Mouse (Mus musculus) limb, embryonic 11.5 days (tissue): Measurements from ENCODE around the gene Maml1. TPM values are rescaled to one million over a fixed set of nuclear protein-coding genes. Genes with fewer than 3 reads are reported as not detected.
A peak's percentile ranks its signal among the peaks of the same experiment; 100 is the strongest.

Experiments used
- ATAC-seq: fragments of 200-750 bp; cut with Nextera tagmentation; 2 replicates; pipeline ENCODE4 v1.8.0; 2017; ENCODE audit warnings: low read depth; ENCODE audit not compliant: insufficient number of reproducible peaks, low FRiP score, low TSS enrichment
- DNase-seq: peaks from one replicate; pipeline ENCODE4 v3.0.0-alpha.2; 2015; ENCODE audit warnings: low spot score
- H3K27ac ChIP-seq: fragments of 300-500 bp; sonication (generic); replicated peaks from 2 replicates; pipeline ENCODE4 v1.5.1; 2014; ENCODE audit warnings: low read depth, mild to moderate bottlenecking, low read length
- H3K27me3 ChIP-seq: fragments of 300-500 bp; sonication (generic); 2 replicates; pipeline ENCODE4 v1.6.1; 2014; ENCODE audit warnings: mild to moderate bottlenecking, low read length, mixed read lengths; ENCODE audit not compliant: control insufficient read depth, insufficient read depth
- H3K36me3 ChIP-seq: fragments of 300-500 bp; sonication (generic); 2 replicates; pipeline ENCODE4 v1.6.1; 2014; ENCODE audit warnings: mild to moderate bottlenecking, low read length, moderate library complexity, mixed read lengths; ENCODE audit not compliant: control insufficient read depth, insufficient read depth
- H3K4me1 ChIP-seq: fragments of 300-500 bp; sonication (generic); 2 replicates; pipeline ENCODE4 v1.6.1; 2014; ENCODE audit warnings: low read length, mixed read lengths; ENCODE audit not compliant: control insufficient read depth, insufficient read depth
- H3K4me2 ChIP-seq: fragments of 300-500 bp; sonication (generic); 2 replicates; pipeline ENCODE4 v1.6.1; 2014; ENCODE audit warnings: low read depth, mild to moderate bottlenecking, moderate library complexity; ENCODE audit not compliant: severe bottlenecking
- H3K4me3 ChIP-seq: fragments of 300-500 bp; sonication (generic); 2 replicates; pipeline ENCODE4 v1.5.1; 2014; ENCODE audit warnings: low read depth, low read length
- H3K9ac ChIP-seq: fragments of 300-500 bp; sonication (generic); 2 replicates; pipeline ENCODE4 v1.6.1; 2014; ENCODE audit warnings: mild to moderate bottlenecking, low read length
- H3K9me3 ChIP-seq: fragments of 300-500 bp; sonication (generic); 2 replicates; pipeline ENCODE4 v1.6.1; 2016; ENCODE audit warnings: low read length; ENCODE audit not compliant: control insufficient read depth
- WGBS: fragments of 180-500 bp; shearing (Covaris S2); extraction: QIAGEN DNeasy Blood & Tissue Kit; methylation state at CpG from one replicate; pipeline ENCODE4 v1.1.7; 2014; 5-methylcytosine and 5-hydroxymethylcytosine counted together
- polyA plus RNA-seq: library from polyadenylated mRNA; unstranded; fragments of >200 nt; fragmentation: Nextera tagmentation; extraction: Ambion mirVana; gene quantifications from 2 replicates; pipeline ENCODE4 v1.2.1, GENCODE M21; 2014

The Maml1 gene
- polyA plus RNA-seq, 1 experiment from 2014 or later = 14.4 TPM

DNA sequence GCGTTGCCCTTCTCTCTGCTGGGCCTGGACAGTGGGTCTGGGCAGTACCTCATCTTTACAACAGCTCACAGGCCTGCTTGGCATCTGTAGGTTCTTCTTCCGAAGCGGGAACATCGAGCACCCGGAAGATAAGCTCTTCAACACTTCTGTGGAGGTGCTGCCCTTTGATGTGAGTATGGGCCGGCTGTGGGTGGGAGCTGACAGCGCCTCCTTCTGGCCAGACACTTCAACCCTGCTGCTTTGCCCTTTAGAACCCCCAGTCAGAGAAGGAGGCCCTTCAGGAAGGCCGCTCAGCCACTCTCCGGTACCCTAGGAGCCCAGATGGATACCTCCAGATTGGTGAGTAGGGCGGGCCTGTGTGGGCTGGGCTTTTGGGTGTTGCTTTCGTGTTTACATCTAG lies 58.1 kb downstream of the Maml1 start:
- DNase-seq = no peak
- Histone ChIP-seq H3K4me1 (peaks cover 22% of the 10 kb centered on the region), H3K27me3 (peaks cover 21% of the 10 kb centered on the region)

DNA sequence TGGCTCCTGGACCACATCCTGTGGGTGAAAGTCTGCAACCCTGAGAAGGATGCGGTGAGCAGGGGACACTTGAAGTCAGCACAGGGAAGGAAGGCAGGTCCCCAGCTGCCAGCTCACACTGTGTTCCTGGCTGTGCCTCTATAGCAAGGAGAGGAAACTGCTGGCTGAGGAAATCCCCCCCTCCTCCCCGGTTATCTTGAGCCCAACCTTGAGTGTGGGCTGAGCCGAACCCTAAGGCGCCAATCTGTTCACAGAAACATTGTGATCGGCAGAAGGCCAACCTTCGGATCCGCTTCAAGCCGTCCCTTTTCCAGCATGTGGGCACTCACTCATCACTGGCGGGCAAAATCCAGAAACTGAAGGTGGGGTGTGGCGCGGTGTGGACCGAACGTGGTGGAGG lies 59.1 kb downstream of the Maml1 start:
- no peak overlapping the region for H3K4me3 ChIP-seq
- no peak for DNase-seq
- H3K27ac ChIP-seq = no peak overlapping the region
- no peak overlapping the region for H3K9ac ChIP-seq
- peaks cover 13% of the 10 kb centered on the region for H3K27me3 ChIP-seq
- WGBS = 90% methylated on average over 13 of the region's 13 CpGs
- H3K4me1 ChIP-seq = peaks cover 30% of the 10 kb centered on the region
- no peaks in the 10 kb centered on the region for H3K9me3 ChIP-seq
- H3K36me3 ChIP-seq = peaks cover 15% of the 10 kb centered on the region; the same call in 1 of the 2 replicates
- ATAC-seq = no peak
- no peak overlapping the region for H3K4me2 ChIP-seq

More for the DNA sequence above, 58.1 kb downstream of the Maml1 start:
- no peak overlapping the region for H3K9ac ChIP-seq
- no peak overlapping the region for H3K4me2 ChIP-seq
- no peak overlapping the region for H3K4me3 ChIP-seq
- no peak overlapping the region for H3K27ac ChIP-seq
- H3K36me3 ChIP-seq = peaks cover 15% of the 10 kb centered on the region; the same call in 1 of the 2 replicates
- no peak for ATAC-seq
- 85% methylated on average over 11 of the region's 11 CpGs for WGBS
- H3K9me3 ChIP-seq = no peaks in the 10 kb centered on the region

DNA sequence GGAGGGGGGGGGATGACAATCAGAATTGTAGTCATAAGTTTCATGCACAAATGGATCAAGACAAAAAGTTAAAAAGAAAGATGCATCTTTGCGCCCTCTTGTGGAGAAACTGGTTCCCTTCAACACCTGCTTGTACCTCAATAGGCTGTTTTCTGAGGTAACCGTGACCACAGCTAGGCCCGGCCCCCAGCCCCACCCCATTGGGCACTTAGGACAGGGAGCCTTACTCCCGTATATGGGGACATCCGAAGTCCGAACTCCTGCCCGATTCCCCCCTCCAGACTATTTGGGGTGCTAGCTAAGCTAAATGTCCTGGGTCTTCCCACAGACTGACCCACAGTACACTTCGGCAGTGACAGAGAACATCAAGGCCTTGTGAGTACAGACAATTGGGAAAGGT lies 60.7 kb downstream of the Maml1 start:
- peaks cover 37% of the 10 kb centered on the region for H3K4me1 ChIP-seq
- H3K36me3 ChIP-seq = peaks cover 15% of the 10 kb centered on the region; the same call in 1 of the 2 replicates
- H3K27me3 ChIP-seq = no peaks in the 10 kb centered on the region
- no peaks in the 10 kb centered on the region for H3K9me3 ChIP-seq
- DNase-seq = peak; percentile 74
- no peak overlapping the region for H3K4me3 ChIP-seq
- 19% methylated on average over 8 of the region's 8 CpGs for WGBS
- H3K4me2 ChIP-seq = 0 out of 2 replicates have a peak overlapping the region, but pooled peaks have one; percentile 5
- no peak overlapping the region for H3K27ac ChIP-seq
- 0 out of 2 replicates have a peak, but pooled peaks have one; percentile 37 for ATAC-seq
- H3K9ac ChIP-seq = no peak overlapping the region

DNA sequence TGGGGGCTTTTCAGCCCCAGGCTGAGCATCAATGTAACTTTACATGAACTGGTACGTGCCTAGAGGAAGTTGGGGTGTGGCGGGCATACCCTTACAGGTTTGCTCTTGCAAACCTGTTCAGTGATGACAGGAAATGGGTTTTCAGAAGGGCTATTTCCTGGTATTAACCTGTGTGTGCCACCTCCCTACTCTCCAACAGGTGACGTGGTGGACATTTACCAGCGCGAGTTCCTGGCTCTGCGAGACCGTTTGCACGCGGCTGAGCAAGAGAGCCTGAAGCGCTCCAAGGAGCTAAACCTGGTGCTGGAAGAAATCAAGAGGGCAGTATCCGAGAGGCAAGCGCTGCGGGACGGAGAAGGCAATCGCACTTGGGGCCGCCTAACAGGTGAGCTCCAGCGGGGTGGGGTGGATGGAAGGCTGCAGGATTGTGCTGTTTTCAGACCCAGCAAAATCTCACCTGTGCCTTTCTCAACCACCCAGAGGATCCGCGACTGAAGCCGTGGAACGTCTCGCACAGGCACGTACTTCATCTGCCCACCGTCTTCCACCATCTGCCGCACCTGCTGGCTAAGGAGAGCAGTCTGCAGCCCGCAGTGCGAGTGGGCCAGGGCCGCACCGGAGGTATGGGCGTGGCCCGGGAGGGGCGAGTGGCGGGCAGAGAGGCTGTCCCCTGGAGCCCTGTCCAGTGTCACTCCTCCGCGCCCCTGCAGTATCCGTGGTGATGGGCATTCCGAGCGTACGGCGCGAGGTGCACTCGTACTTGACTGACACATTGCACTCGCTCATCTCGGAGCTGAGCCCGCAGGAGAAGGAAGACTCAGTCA lies 61.4 kb downstream of the Maml1 start:
- no peak overlapping the region for H3K27ac ChIP-seq
- H3K9ac ChIP-seq = no peak overlapping the region
- ATAC-seq (no peak), DNase-seq (peak; percentile 46)
- H3K9me3 ChIP-seq = no peaks in the 10 kb centered on the region
- peak overlapping the region; percentile 50 for H3K4me2 ChIP-seq
- H3K27me3 ChIP-seq = no peaks in the 10 kb centered on the region
- 23% methylated on average over 45 of the region's 45 CpGs for WGBS
- H3K4me3 ChIP-seq = no peak overlapping the region
- H3K4me1 ChIP-seq = peaks cover 38% of the 10 kb centered on the region
- H3K36me3 ChIP-seq = peaks cover 15% of the 10 kb centered on the region; the same call in 1 of the 2 replicates

DNA sequence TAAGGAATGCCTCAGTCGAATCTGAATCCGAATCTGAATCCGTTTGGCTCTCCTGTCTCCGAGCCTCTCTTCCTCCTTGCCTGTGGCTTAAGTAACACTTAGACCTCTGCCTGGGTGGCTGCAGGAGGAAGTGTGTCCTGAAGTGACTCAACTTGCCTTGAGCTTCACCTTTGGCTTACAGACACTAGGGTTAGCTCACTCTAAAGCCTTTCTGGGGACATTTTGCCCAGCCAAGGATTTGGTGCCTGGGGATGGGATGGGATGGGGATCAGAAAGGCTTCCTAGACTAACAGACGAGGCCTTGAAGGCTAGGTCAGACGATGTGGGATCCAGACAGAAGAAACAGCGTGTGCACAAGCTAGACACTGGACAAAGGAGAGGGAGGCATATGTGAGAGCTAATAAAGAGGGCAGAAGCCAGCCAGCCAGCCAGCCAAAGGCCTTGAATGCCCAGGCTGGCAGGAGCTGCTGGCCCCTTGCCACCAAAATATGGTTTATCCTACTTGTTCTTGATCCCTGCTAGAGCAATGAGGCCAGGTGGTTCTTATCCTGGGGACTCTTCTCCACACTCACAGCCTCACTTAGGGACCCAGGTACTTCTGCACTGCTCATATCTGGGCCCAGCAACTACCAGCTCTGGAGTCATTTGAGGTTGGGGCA lies 62.7 kb downstream of the Maml1 start:
- Histone ChIP-seq H3K9me3 (no peaks in the 10 kb centered on the region), H3K9ac (no peak overlapping the region), H3K36me3 (peaks cover 10% of the 10 kb centered on the region; the same call in 1 of the 2 replicates), H3K4me2 (no peak overlapping the region), H3K27me3 (no peaks in the 10 kb centered on the region), H3K4me1 (peaks cover 40% of the 10 kb centered on the region), H3K4me3 (no peak overlapping the region), H3K27ac (no peak overlapping the region; the same call in 1 of the 2 replicates)
- WGBS = 38% methylated on average over 7 of the region's 7 CpGs
- DNase-seq = no peak
- no peak for ATAC-seq

DNA sequence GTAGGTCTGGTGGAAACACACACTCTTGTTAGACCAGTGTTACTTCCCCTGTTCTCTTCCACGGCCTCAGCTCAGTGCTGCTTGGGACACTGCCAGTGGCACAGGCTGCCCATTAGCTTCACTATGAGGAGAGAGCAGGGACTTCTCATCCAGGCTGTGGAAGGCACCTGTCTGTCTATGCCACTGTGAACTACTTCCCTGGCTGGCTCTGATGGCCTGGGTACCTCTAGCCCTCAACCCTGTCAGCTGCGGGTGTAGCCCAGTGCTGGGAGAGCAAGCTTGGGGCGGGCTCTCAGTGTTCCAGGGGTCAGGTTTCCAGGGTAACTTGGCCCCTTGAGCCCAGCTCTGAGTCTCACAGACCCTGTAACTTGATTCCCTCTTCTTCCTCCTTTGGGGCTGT lies 63.3 kb downstream of the Maml1 start:
- 0 out of 2 replicates have a peak overlapping the region, but pooled peaks have one; percentile 27 for H3K9ac ChIP-seq
- no peaks in the 10 kb centered on the region for H3K9me3 ChIP-seq
- 13% methylated on average over 3 of the region's 3 CpGs for WGBS
- H3K4me1 ChIP-seq = peaks cover 46% of the 10 kb centered on the region
- DNase-seq = peak; percentile 71
- H3K27ac ChIP-seq = peak overlapping the region; percentile 63; the same call in 1 of the 2 replicates
- no peak overlapping the region for H3K4me3 ChIP-seq
- no peak for ATAC-seq
- H3K4me2 ChIP-seq = peak overlapping the region; percentile 18; the same call in 1 of the 2 replicates
- H3K36me3 ChIP-seq = peaks cover 8% of the 10 kb centered on the region; the same call in 1 of the 2 replicates
- no peaks in the 10 kb centered on the region for H3K27me3 ChIP-seq

DNA sequence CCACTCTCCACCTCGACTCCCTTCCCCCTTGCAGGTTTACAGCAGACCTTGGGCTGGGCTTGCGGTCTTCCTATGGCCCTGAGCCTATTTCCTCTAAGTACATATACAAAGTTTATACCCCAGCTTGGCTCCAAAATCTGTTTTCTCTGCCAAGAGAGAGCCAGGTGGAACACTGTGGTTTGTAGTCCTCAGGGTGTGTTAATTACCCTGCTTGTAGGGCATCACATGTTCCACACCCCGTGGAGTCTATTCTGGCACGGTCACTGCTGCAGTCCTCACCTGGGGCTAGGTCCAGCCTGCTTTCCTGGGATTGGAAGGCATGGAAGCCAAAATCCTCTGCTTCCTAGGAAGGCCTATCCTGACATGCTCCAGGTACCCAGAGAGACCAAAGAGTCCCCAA lies 64.4 kb downstream of the Maml1 start:
- H3K4me3 ChIP-seq = no peak overlapping the region
- no peak for DNase-seq
- peaks cover 3% of the 10 kb centered on the region; the same call in 1 of the 2 replicates for H3K36me3 ChIP-seq
- WGBS = 92% methylated on average over 4 of the region's 4 CpGs
- H3K4me2 ChIP-seq = no peak overlapping the region
- H3K9ac ChIP-seq = no peak overlapping the region
- no peaks in the 10 kb centered on the region for H3K27me3 ChIP-seq
- no peak for ATAC-seq
- H3K27ac ChIP-seq = no peak overlapping the region
- H3K4me1 ChIP-seq = peaks cover 49% of the 10 kb centered on the region
- H3K9me3 ChIP-seq = no peaks in the 10 kb centered on the region

DNA sequence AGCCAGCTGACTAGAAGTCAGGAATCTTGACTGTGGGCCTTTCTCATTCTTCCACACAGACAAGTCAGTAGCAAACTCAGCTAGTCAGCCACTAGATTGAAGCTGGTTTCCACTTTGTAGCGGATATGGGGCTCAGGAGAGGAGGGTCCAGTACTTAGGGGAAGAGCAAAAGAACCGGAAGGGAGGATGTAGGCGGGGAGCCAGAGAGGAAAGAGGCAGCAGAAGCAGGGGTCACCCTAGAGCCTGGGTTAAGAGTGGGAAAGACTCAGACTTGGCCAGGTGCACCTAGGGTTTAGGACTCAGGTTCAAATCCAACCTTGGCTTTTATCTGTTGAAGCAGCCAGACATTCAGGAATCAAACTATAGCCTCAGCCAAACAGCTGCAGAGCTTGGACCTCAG lies 64.9 kb downstream of the Maml1 start:
- no peaks in the 10 kb centered on the region for H3K27me3 ChIP-seq
- H3K9me3 ChIP-seq = no peaks in the 10 kb centered on the region
- H3K4me2 ChIP-seq = no peak overlapping the region
- H3K4me3 ChIP-seq = no peak overlapping the region
- H3K27ac ChIP-seq = no peak overlapping the region
- 88% methylated on average over 3 of the region's 3 CpGs for WGBS
- H3K4me1 ChIP-seq = peaks cover 49% of the 10 kb centered on the region
- no peak for DNase-seq
- no peak overlapping the region for H3K9ac ChIP-seq
- H3K36me3 ChIP-seq = peaks cover 3% of the 10 kb centered on the region; the same call in 1 of the 2 replicates
- no peak for ATAC-seq
